8 mouse cellular contexts compared by ENCODE assay signal in the genomic region with DNA sequence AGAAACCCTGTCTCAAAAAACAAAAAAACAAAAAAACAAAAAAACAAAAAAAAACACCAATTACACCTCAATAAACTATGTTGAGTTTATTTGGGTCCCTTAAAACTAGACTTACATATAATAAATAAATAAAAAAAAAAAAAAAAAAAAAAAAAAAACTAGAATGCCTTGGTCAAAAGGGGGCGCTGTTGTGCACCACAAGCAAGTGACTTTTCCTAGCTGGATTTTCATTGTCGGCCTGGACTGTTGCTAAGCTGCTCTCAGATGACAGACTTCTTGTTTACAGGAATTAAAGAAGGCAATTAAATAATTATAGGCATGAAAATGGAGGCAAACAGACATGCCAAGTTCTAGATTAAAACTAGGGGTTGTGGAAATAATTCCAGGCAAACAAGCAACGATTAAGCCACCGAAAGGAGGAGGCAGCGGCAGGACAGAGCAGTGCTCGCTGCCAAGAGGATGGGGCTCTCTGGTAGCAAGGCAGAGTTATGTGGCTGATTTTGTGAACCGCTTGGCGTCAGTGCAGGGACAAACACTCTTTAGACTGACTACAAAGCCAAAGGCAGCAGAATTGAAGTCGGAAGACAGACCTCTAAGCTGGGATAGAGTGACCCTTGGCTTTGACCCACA. TPM values are rescaled to one million over a fixed set of nuclear protein-coding genes. Genes with fewer than 3 reads are reported as not detected.
A peak's percentile ranks its signal among the peaks of the same experiment; 100 is the strongest.
DNase-seq lines count a peak whose midpoint lies in the region; ATAC-seq and TF ChIP-seq lines count a peak whose summit lies in the region.

No protein-coding gene starts in this region.

- no peak overlapping the region for H3K4me2 ChIP-seq in heart, embryonic 12.5 days
- H3K4me2 ChIP-seq in neural tube, embryonic 13.5 days: no peak overlapping the region

- no peak for TF ChIP-seq POLR2A in brain, embryonic 14.5 days (IDR thresholded peaks at IDR 0.05; ENCODE audit: borderline replicate concordance, extremely low read depth, insufficient read depth, insufficient read length, poor library complexity, severe bottlenecking)

- H3K4me1 ChIP-seq in heart, embryonic 12.5 days (replicated peaks): peaks cover 32% of the 10 kb centered on the region
- H3K4me1 ChIP-seq in neural tube, embryonic 13.5 days (replicated peaks): peaks cover 11% of the 10 kb centered on the region

- H3K27ac ChIP-seq in heart, embryonic 12.5 days (ENCODE audit: poor library complexity, severe bottlenecking): no peak overlapping the region
- peak overlapping the region; percentile 34 for H3K27ac ChIP-seq in neural tube, embryonic 13.5 days (replicated peaks)

- no peaks in the 10 kb centered on the region for H3K27me3 ChIP-seq in heart, embryonic 12.5 days (replicated peaks)
- H3K27me3 ChIP-seq in neural tube, embryonic 13.5 days: no peaks in the 10 kb centered on the region

- H3K36me3 ChIP-seq in heart, embryonic 12.5 days: no peaks in the 10 kb centered on the region
- no peaks in the 10 kb centered on the region for H3K36me3 ChIP-seq in neural tube, embryonic 13.5 days

- 52% methylated on average over 9 of the region's 9 CpGs for WGBS in heart, embryonic 12.5 days
- WGBS in neural tube, embryonic 13.5 days: 45% methylated on average over 9 of the region's 9 CpGs

- ATAC-seq in heart, embryonic 12.5 days (ENCODE audit: insufficient number of reproducible peaks, low FRiP score): no peak
- ATAC-seq in neural tube, embryonic 13.5 days (ENCODE audit: low read depth): no peak

- peak; percentile 48; the same call in 1 of the 2 replicates for TF ChIP-seq CTCF in brain, embryonic 14.5 days (IDR thresholded peaks at IDR 0.05; ENCODE audit: borderline replicate concordance, extremely low read depth, insufficient read depth, insufficient read length)

- intact Hi-C loops in heart, postnatal 14 days (cut with DNase I): no loop called here

- peak; percentile 30 to 76 for DNase-seq in heart, adult 18-20 months
- DNase-seq in ovary, postnatal 36 days (ENCODE audit: low spot score): peak; percentile 25
- DNase-seq in ovary, postnatal 10 days (ENCODE audit: low spot score): no peak
- DNase-seq in brain, embryonic 14.5 days (ENCODE audit: low read depth): peak; percentile 83
- peak; percentile 55 to 65 for DNase-seq in heart, postnatal 14 days
- DNase-seq in frontal cortex, postnatal 36 days (ENCODE audit: low spot score in 2 of 2): no peak

- H3K9ac ChIP-seq in heart, embryonic 12.5 days: no peak overlapping the region
- no peak overlapping the region for H3K9ac ChIP-seq in neural tube, embryonic 13.5 days

- no peak overlapping the region for H3K4me3 ChIP-seq in heart, embryonic 12.5 days
- no peak overlapping the region for H3K4me3 ChIP-seq in neural tube, embryonic 13.5 days

- no peaks in the 10 kb centered on the region for H3K9me3 ChIP-seq in heart, embryonic 12.5 days (replicated peaks)
- H3K9me3 ChIP-seq in neural tube, embryonic 13.5 days: no peaks in the 10 kb centered on the region

RNA-seq across cellular contexts. Expression of gene Rab11a, which starts 31.6 kb away (rescaled TPM):
- 100 to 1,000 TPM; 176 to 180 TPM for total RNA-seq in heart, adult 18-20 months (2021)
- 325 and 346 TPM in 2 replicates for polyA plus RNA-seq in heart, embryonic 12.5 days (2016; fragmentation: Nextera tagmentation; extraction: Ambion mirVana)
- 230 and 306 TPM in 2 replicates for polyA plus RNA-seq in brain, embryonic 14.5 days (2012; rRNA removed)
- total RNA-seq in heart, postnatal 14 days (2021): 100 to 1,000 TPM; 216 to 231 TPM
- polyA plus RNA-seq in neural tube, embryonic 13.5 days (2015; fragmentation: Nextera tagmentation; extraction: Ambion mirVana): 356 and 415 TPM in 2 replicates

RNA-seq across cellular contexts. Expression of gene Dennd4a, which starts 42.0 kb away (rescaled TPM):
- 1 to 10 TPM; 5.7 to 7.9 TPM for total RNA-seq in heart, adult 18-20 months (2021)
- 5.4 and 8.0 TPM in 2 replicates for polyA plus RNA-seq in heart, embryonic 12.5 days (2016; fragmentation: Nextera tagmentation; extraction: Ambion mirVana)
- polyA plus RNA-seq in brain, embryonic 14.5 days (2012; rRNA removed): 12.1 and 14.3 TPM in 2 replicates
- total RNA-seq in heart, postnatal 14 days (2021): 10 to 100 TPM; 10.6 to 12.6 TPM
- polyA plus RNA-seq in neural tube, embryonic 13.5 days (2015; fragmentation: Nextera tagmentation; extraction: Ambion mirVana): 9.1 and 9.7 TPM in 2 replicates

Comparison
In these comparisons a context has a peak if more than half of its experiments do, and no peak if none do; other contexts are left out.
1. DNase-seq: peak in heart, adult 18-20 months (2 of 2), ovary, postnatal 36 days (single experiment), brain, embryonic 14.5 days (single experiment) and heart, postnatal 14 days (2 of 2); none in ovary, postnatal 10 days (single experiment) and frontal cortex, postnatal 36 days (0 of 2).